8 mouse cellular contexts compared by ENCODE assay signal in genomic region chr3:65927685-65928084, GRCm38 (mm10). TPM values are rescaled to one million over a fixed set of nuclear protein-coding genes. Genes with fewer than 3 reads are reported as not detected.
A peak's percentile ranks its signal among the peaks of the same experiment; 100 is the strongest.
DNase-seq lines count a peak whose midpoint lies in the region; ATAC-seq and TF ChIP-seq lines count a peak whose summit lies in the region.

No protein-coding gene starts in this region.

- H3K4me2 ChIP-seq in kidney, embryonic 14.5 days (replicated peaks; ENCODE audit: low read depth, low read length) = no peak overlapping the region
- no peak overlapping the region for H3K4me2 ChIP-seq in kidney, embryonic 15.5 days
- H3K4me2 ChIP-seq in forebrain, postnatal 0 days (ENCODE audit: low read depth) = no peak overlapping the region

- no peaks in the 10 kb centered on the region for H3K36me3 ChIP-seq in kidney, embryonic 14.5 days (ENCODE audit: control insufficient read depth, insufficient read depth, low read length)
- no peaks in the 10 kb centered on the region for H3K36me3 ChIP-seq in kidney, embryonic 15.5 days
- H3K36me3 ChIP-seq in forebrain, postnatal 0 days (ENCODE audit: insufficient read depth) = no peaks in the 10 kb centered on the region

- no peak overlapping the region for H3K27ac ChIP-seq in kidney, embryonic 14.5 days (ENCODE audit: low read depth, low read length)
- 0 out of 2 replicates have a peak overlapping the region, but pooled peaks have one; percentile 13 for H3K27ac ChIP-seq in kidney, embryonic 15.5 days
- H3K27ac ChIP-seq in olfactory bulb, adult 2 months (ENCODE audit: insufficient read depth, low read depth, low read length) = peak overlapping the region; percentile 73
- no peak overlapping the region for H3K27ac ChIP-seq in forebrain, postnatal 0 days (ENCODE audit: low read depth, low read length)

- H3K4me1 ChIP-seq in kidney, embryonic 14.5 days (ENCODE audit: control insufficient read depth, insufficient read depth, low read length) = peaks cover 10% of the 10 kb centered on the region
- peaks cover 26% of the 10 kb centered on the region for H3K4me1 ChIP-seq in kidney, embryonic 15.5 days
- peaks cover 30% of the 10 kb centered on the region for H3K4me1 ChIP-seq in olfactory bulb, adult 2 months (ENCODE audit: control insufficient read depth, insufficient read depth, low read length)
- no peaks in the 10 kb centered on the region for H3K4me1 ChIP-seq in forebrain, postnatal 0 days (ENCODE audit: insufficient read depth)

- no peak for TF ChIP-seq CTCF in olfactory bulb, adult 2 months (IDR thresholded peaks at IDR 0.05; ENCODE audit: insufficient read depth, low read depth, low read length)
- TF ChIP-seq CTCF in forebrain, postnatal 0 days (IDR thresholded peaks at IDR 0.05; ENCODE audit: low read depth) = no peak

- no peak overlapping the region for H3K4me3 ChIP-seq in kidney, embryonic 14.5 days (ENCODE audit: low read length)
- H3K4me3 ChIP-seq in kidney, embryonic 15.5 days (replicated peaks) = no peak overlapping the region
- no peak overlapping the region for H3K4me3 ChIP-seq in olfactory bulb, adult 2 months (ENCODE audit: insufficient read depth, low read depth, low read length)
- no peak overlapping the region for H3K4me3 ChIP-seq in forebrain, postnatal 0 days (ENCODE audit: low read depth, low read length)

- no peaks in the 10 kb centered on the region for H3K27me3 ChIP-seq in kidney, embryonic 14.5 days (ENCODE audit: control insufficient read depth, insufficient read depth, low read length)
- no peaks in the 10 kb centered on the region for H3K27me3 ChIP-seq in kidney, embryonic 15.5 days
- no peaks in the 10 kb centered on the region for H3K27me3 ChIP-seq in forebrain, postnatal 0 days (ENCODE audit: insufficient read depth, low read length)

- no peak for TF ChIP-seq POLR2A in olfactory bulb, adult 2 months (IDR thresholded peaks at IDR 0.05; ENCODE audit: insufficient read depth, low read depth, low read length)

- no peak for ATAC-seq in kidney, embryonic 14.5 days (ENCODE audit: low FRiP score, low TSS enrichment)
- ATAC-seq in kidney, embryonic 15.5 days (replicated peaks; ENCODE audit: low FRiP score) = peak; percentile 37; the same call in 1 of the 2 replicates
- ATAC-seq in forebrain, postnatal 0 days = no peak

- DNase-seq in kidney, adult 11 months = peak; percentile 93
- DNase-seq in adrenal gland, postnatal 14 days = peak; percentile 86
- DNase-seq in gastrocnemius, postnatal 14 days = peak; percentile 75
- DNase-seq in forebrain, postnatal 0 days = no peak
- no peak for DNase-seq in thymus, postnatal 14 days

- intact Hi-C loops in gastrocnemius, postnatal 14 days (cut with DNase I; ENCODE audit: low total_unique reads) = loop anchor here (2.0 to 10.0 kb wide), 4 partner anchors 63 to 953 kb away; no protein-coding TSS in a partner anchor

- no peak overlapping the region for H3K9ac ChIP-seq in kidney, embryonic 14.5 days (ENCODE audit: low read depth, low read length)
- no peak overlapping the region for H3K9ac ChIP-seq in kidney, embryonic 15.5 days
- no peak overlapping the region for H3K9ac ChIP-seq in forebrain, postnatal 0 days

- no peaks in the 10 kb centered on the region for H3K9me3 ChIP-seq in kidney, embryonic 14.5 days (ENCODE audit: control insufficient read depth, low read length)
- no peaks in the 10 kb centered on the region for H3K9me3 ChIP-seq in kidney, embryonic 15.5 days (replicated peaks)
- H3K9me3 ChIP-seq in forebrain, postnatal 0 days (ENCODE audit: low read length) = no peaks in the 10 kb centered on the region

- 61% methylated on average over 7 of the region's 7 CpGs for whole genome bisulfite sequencing in kidney, embryonic 14.5 days
- WGBS in kidney, embryonic 15.5 days = 58% methylated on average over 7 of the region's 7 CpGs
- WGBS in olfactory bulb, adult 2 months = 41% methylated on average over 7 of the region's 7 CpGs
- 63% methylated on average over 7 of the region's 7 CpGs for WGBS in forebrain, postnatal 0 days

RNA-seq across cellular contexts. Expression of gene Ccnl1, which starts 30.4 kb away (rescaled TPM):
- 88.7 and 136 TPM in 2 replicates for polyA plus RNA-seq in kidney, embryonic 14.5 days (2014; fragmentation: Nextera tagmentation; extraction: Ambion mirVana)
- 91.4 and 116 TPM in 2 replicates for total RNA-seq in adrenal gland, postnatal 14 days (2021)
- total RNA-seq in gastrocnemius, postnatal 14 days (2021) = 10 to 100 TPM; 16.1 to 18.8 TPM
- polyA plus RNA-seq in kidney, embryonic 15.5 days (2015; fragmentation: Nextera tagmentation; extraction: Ambion mirVana) = 99.6 and 101 TPM in 2 replicates
- polyA plus RNA-seq in olfactory bulb, adult 2 months (2012; ENCODE audit: insufficient read depth, insufficient read length, low replicate concordance, missing spikeins) = 295 TPM in 1 of 2 replicates, not detected in the other
- 54.1 and 57.0 TPM in 2 replicates for total RNA-seq in forebrain, postnatal 0 days (2014; rRNA removed)
- 51.5 and 53.1 TPM in 2 replicates for polyA plus RNA-seq in forebrain, postnatal 0 days (2015; fragmentation: Nextera tagmentation; extraction: Ambion mirVana)

Comparison
In these comparisons a context has a peak if more than half of its experiments do, and no peak if none do; other contexts are left out.
1. H3K27ac ChIP-seq: peak in kidney, embryonic 15.5 days (single experiment) and olfactory bulb, adult 2 months (single experiment); none in kidney, embryonic 14.5 days (single experiment) and forebrain, postnatal 0 days (single experiment).
2. DNase-seq: peak in kidney, adult 11 months (single experiment), adrenal gland, postnatal 14 days (single experiment) and gastrocnemius, postnatal 14 days (single experiment); none in forebrain, postnatal 0 days (single experiment) and thymus, postnatal 14 days (single experiment).